Mouse (Mus musculus) CH12.LX (cell line): ENCODE data around the gene Olfr211. TPM values are rescaled to one million over a fixed set of nuclear protein-coding genes. Genes with fewer than 3 reads are reported as not detected.

Experiments used
- DNase-seq: peaks from one replicate; pipeline ENCODE4 v3.0.0-alpha.2; 2013; ENCODE audit errors: extremely low read depth
- H3K27ac ChIP-seq: 2 replicates; pipeline ENCODE4 v1.5.1; 2012; ENCODE audit warnings: low read depth, mild to moderate bottlenecking, control low read depth, moderate library complexity; ENCODE audit not compliant: insufficient read depth
- H3K27me3 ChIP-seq: replicated peaks from 2 replicates; pipeline ENCODE3; 2012; ENCODE audit warnings: inconsistent platforms
- H3K36me3 ChIP-seq, 2 experiments: replicated peaks in 1 of 2; 2 replicates each; pipeline versions ENCODE3 to v1.6.1; 2012; ENCODE audit warnings: inconsistent platforms in 1 of 2, low read length in 1 of 2, mild to moderate bottlenecking in 1 of 2, mixed read lengths in 1 of 2, moderate library complexity in 1 of 2; ENCODE audit not compliant: control insufficient read depth in 1 of 2, insufficient read depth in 1 of 2
- H3K4me1 ChIP-seq, 2 experiments: 2 replicates each; pipeline ENCODE4 v1.6.1; 2012; ENCODE audit warnings: inconsistent platforms in 1 of 2, moderate library complexity in 1 of 2; ENCODE audit not compliant: insufficient read depth in 2 of 2, control insufficient read depth in 1 of 2
- H3K4me2 ChIP-seq: 2 replicates; pipeline ENCODE4 v1.6.1; 2012; ENCODE audit warnings: low read depth, mild to moderate bottlenecking, control low read depth; ENCODE audit not compliant: poor library complexity, insufficient read depth, severe bottlenecking
- H3K4me3 ChIP-seq, 3 experiments: fragments of 150-350 bp in 1 of 3; sonication (generic) in 1 of 3; replicated peaks in 1 of 3; 2 replicates each; pipeline versions ENCODE3 to v1.5.1; 2011 to 2012; ENCODE audit warnings: low read depth in 2 of 3, low read length in 2 of 3, mild to moderate bottlenecking in 2 of 3, moderate library complexity in 2 of 3, control low read depth in 1 of 3, improper control_type of control experiment in 1 of 3, inconsistent platforms in 1 of 3, mixed read lengths in 1 of 3; ENCODE audit not compliant: poor library complexity in 1 of 3
- H3K79me2 ChIP-seq: replicated peaks from 2 replicates; pipeline ENCODE4 v1.6.1; 2012; ENCODE audit warnings: mild to moderate bottlenecking, moderate library complexity; ENCODE audit not compliant: control insufficient read depth, poor library complexity, insufficient read depth, severe bottlenecking; ENCODE audit errors: extremely low read depth
- H3K9ac ChIP-seq: 2 replicates; pipeline ENCODE4 v1.6.1; 2012; ENCODE audit warnings: low read depth, mild to moderate bottlenecking, control low read depth, moderate library complexity; ENCODE audit not compliant: insufficient read depth
- H3K9me3 ChIP-seq: replicated peaks from 2 replicates; pipeline ENCODE3; 2012; ENCODE audit warnings: low read length, inconsistent platforms, mixed read lengths
- CHD1 ChIP-seq: IDR thresholded peaks from 2 replicates; pipeline ENCODE4 v1.6.1; 2012; ENCODE audit warnings: low read depth, low read length, improper control_type of control experiment, inconsistent platforms
- CHD2 ChIP-seq: IDR thresholded peaks from 2 replicates; pipeline ENCODE4 v1.6.1; 2011; ENCODE audit warnings: low read length, improper control_type of control experiment
- EP300 ChIP-seq: IDR thresholded peaks from 2 replicates; pipeline ENCODE4 v1.6.1; 2011; ENCODE audit warnings: low read length, improper control_type of control experiment
- GABPA ChIP-seq: IDR thresholded peaks from 2 replicates; pipeline ENCODE4 v1.6.1; 2012; ENCODE audit warnings: low read depth, low read length, improper control_type of control experiment, inconsistent platforms; ENCODE audit not compliant: insufficient replicate concordance
- HCFC1 ChIP-seq: IDR thresholded peaks from 2 replicates; pipeline ENCODE4 v1.6.1; 2012; ENCODE audit warnings: low read depth, mild to moderate bottlenecking, inconsistent platforms, low read length, improper control_type of control experiment
- IRF4 ChIP-seq: IDR thresholded peaks from 2 replicates; pipeline ENCODE4 v1.6.1; 2014; ENCODE audit warnings: low read depth, mild to moderate bottlenecking, inconsistent platforms, low read length, improper control_type of control experiment
- JUND ChIP-seq: conservative IDR thresholded peaks from 2 replicates; pipeline ENCODE4 v1.6.1; 2011; ENCODE audit warnings: low read depth, low read length, improper control_type of control experiment
- KAT2A ChIP-seq: IDR thresholded peaks from 2 replicates; pipeline ENCODE4 v1.6.1; 2012; ENCODE audit warnings: low read length, improper control_type of control experiment, inconsistent platforms; ENCODE audit not compliant: insufficient replicate concordance
- MAFK ChIP-seq: IDR thresholded peaks from 2 replicates; pipeline ENCODE4 v1.6.1; 2011; ENCODE audit warnings: low read length, improper control_type of control experiment; ENCODE audit not compliant: insufficient replicate concordance
- MAZ ChIP-seq: IDR thresholded peaks from 2 replicates; pipeline ENCODE4 v1.6.1; 2012; ENCODE audit warnings: low read depth, mild to moderate bottlenecking, inconsistent platforms, low read length, improper control_type of control experiment, moderate library complexity
- MEF2A ChIP-seq: IDR thresholded peaks from 2 replicates; pipeline ENCODE4 v1.6.1; 2014; ENCODE audit warnings: low read depth, mild to moderate bottlenecking, inconsistent platforms, low read length, improper control_type of control experiment, borderline replicate concordance
- NRF1 ChIP-seq: IDR thresholded peaks from 2 replicates; pipeline ENCODE4 v1.6.1; 2014; ENCODE audit warnings: low read depth, mild to moderate bottlenecking, inconsistent platforms, low read length, improper control_type of control experiment, moderate library complexity
- PAX5 ChIP-seq: IDR thresholded peaks from 2 replicates; pipeline ENCODE4 v1.6.1; 2012; ENCODE audit warnings: low read length, inconsistent platforms, mixed read lengths
- POLR2AphosphoS2 ChIP-seq: IDR thresholded peaks from 2 replicates; pipeline ENCODE4 v1.6.1; 2011; ENCODE audit warnings: low read depth, low read length, improper control_type of control experiment
- SIN3A ChIP-seq: IDR thresholded peaks from 2 replicates; pipeline ENCODE4 v1.6.1; 2012; ENCODE audit warnings: low read length, improper control_type of control experiment, inconsistent platforms
- TCF12 ChIP-seq: IDR thresholded peaks from 2 replicates; pipeline ENCODE4 v1.6.1; 2014; ENCODE audit warnings: low read depth, mild to moderate bottlenecking, inconsistent platforms, low read length, improper control_type of control experiment
- UBTF ChIP-seq: IDR thresholded peaks from 2 replicates; pipeline ENCODE4 v1.6.1; 2012; ENCODE audit warnings: low read depth, mild to moderate bottlenecking, inconsistent platforms, low read length, improper control_type of control experiment, moderate library complexity
- USF1 ChIP-seq: IDR thresholded peaks from 2 replicates; pipeline ENCODE4 v1.6.1; 2014; ENCODE audit warnings: low read depth, mild to moderate bottlenecking, inconsistent platforms, low read length, improper control_type of control experiment
- USF2 ChIP-seq: conservative IDR thresholded peaks from 2 replicates; pipeline ENCODE4 v1.6.1; 2011; ENCODE audit warnings: low read depth, low read length, improper control_type of control experiment
- ZNF384 ChIP-seq: IDR thresholded peaks from 2 replicates; pipeline ENCODE4 v1.6.1; 2012; ENCODE audit warnings: low read depth, low read length, improper control_type of control experiment, inconsistent platforms
- dilution Hi-C: fragments of 300-500 bp; cut with MboI; formaldehyde crosslinking; loops from 2 replicates; pipeline ENCODE4 v1.14.3; 2020; ENCODE audit warnings: low sequenced_read_pairs; ENCODE audit not compliant: extremely low pct_unique_long_range_greater_than_20kb, extremely low pct_ligation_motif_present
- in situ Hi-C: fragments of 300-500 bp; cut with MboI; formaldehyde crosslinking; loops from 3 replicates; pipeline ENCODE4 v1.14.3; 2019; ENCODE audit warnings: low sequenced_read_pairs, low pct_ligation_motif_present, low pct_unique_long_range_greater_than_20kb, mixed read lengths
- polyA plus RNA-seq: library from polyadenylated mRNA; unstranded; fragments of >175 nt; gene quantifications from 2 replicates; pipeline ENCODE4 v1.2.1, GENCODE M21; 2012; ENCODE audit warnings: low read depth; ENCODE audit not compliant: insufficient read length
- total RNA-seq, 2 experiments: library from RNA; depleted of rRNA; stranded (reverse); fragments of 300-350 nt in 1 of 2; fragments of >200 nt in 1 of 2; gene quantifications; 2 replicates each; pipeline ENCODE4 v1.2.3; 2012 to 2014

The Olfr211 gene
- total and polyA plus RNA-seq, 3 experiments: not detected

GRCm38 (mm10) chr6:116486833-116487232, 2.1 kb upstream of the Olfr211 start:
- Histone ChIP-seq H3K36me3 (no peaks in the 10 kb centered on the region), H3K9ac (no peak overlapping the region), H3K27ac (no peak overlapping the region), H3K4me1 (peaks cover 4 to 9% of the 10 kb centered on the region in 2 experiments; a peak in 3 of 4 replicates), H3K9me3 (no peaks in the 10 kb centered on the region), H3K27me3 (no peaks in the 10 kb centered on the region), H3K79me2 (no peaks in the 10 kb centered on the region), H3K4me3 (no peak overlapping the region), H3K4me2 (no peak overlapping the region)
- dilution Hi-C loops (no loop called here), in situ Hi-C loops (no loop called here)
- no peak for DNase-seq
- no peak for TF ChIP-seq MEF2A
- no peak for TF ChIP-seq NRF1
- TF ChIP-seq IRF4: no peak
- TF ChIP-seq ZNF384: no peak
- no peak for TF ChIP-seq MAZ
- TF ChIP-seq MAFK: no peak
- TF ChIP-seq GABPA: no peak
- TF ChIP-seq EP300: no peak
- TF ChIP-seq TCF12: no peak
- TF ChIP-seq PAX5: no peak
- TF ChIP-seq POLR2AphosphoS2: no peak
- TF ChIP-seq KAT2A: no peak
- TF ChIP-seq CHD2: no peak
- TF ChIP-seq USF2: no peak
- no peak for TF ChIP-seq UBTF
- TF ChIP-seq SIN3A: no peak
- no peak for TF ChIP-seq USF1
- no peak for TF ChIP-seq HCFC1
- TF ChIP-seq CHD1: no peak

GRCm38 (mm10) chr6:116493742-116494141, 4.9 kb downstream of the Olfr211 start:
- no peak overlapping the region for H3K4me3 ChIP-seq
- H3K79me2 ChIP-seq: no peaks in the 10 kb centered on the region
- TF ChIP-seq JUND: no peak
- in situ Hi-C loops (no loop called here), dilution Hi-C loops (no loop called here)
- H3K9ac ChIP-seq: no peak overlapping the region
- no peak overlapping the region for H3K4me2 ChIP-seq
- no peaks in the 10 kb centered on the region for H3K36me3 ChIP-seq
- H3K9me3 ChIP-seq: no peaks in the 10 kb centered on the region
- peaks cover 4 to 8% of the 10 kb centered on the region in 2 experiments for H3K4me1 ChIP-seq
- no peak for DNase-seq
- H3K27me3 ChIP-seq: peaks cover 3% of the 10 kb centered on the region
- H3K27ac ChIP-seq: no peak overlapping the region
